Mouse (Mus musculus) myocyte (in vitro differentiated cells): Measurements from ENCODE around the gene Nfya.

Experiments used
- CEBPB ChIP-seq: IDR thresholded peaks from 2 replicates; pipeline ENCODE4 v1.6.1; 2011; ENCODE audit warnings: mild to moderate bottlenecking, moderate library complexity; ENCODE audit not compliant: poor library complexity, insufficient read depth, severe bottlenecking
- E2F4 ChIP-seq: IDR thresholded peaks from one replicate; pipeline ENCODE4 v1.6.1; 2011; ENCODE audit warnings: mild to moderate bottlenecking, control low read depth, moderate library complexity; ENCODE audit not compliant: insufficient read depth
- MAX ChIP-seq: IDR thresholded peaks from one replicate; pipeline ENCODE4 v1.6.1; 2011; ENCODE audit warnings: low read depth, mild to moderate bottlenecking, control low read depth
- MYOD1 ChIP-seq, 3 experiments: IDR thresholded peaks; one replicate each; pipeline ENCODE4 v1.6.1; 2011; ENCODE audit warnings: control low read depth in 2 of 3, low read depth in 2 of 3, mild to moderate bottlenecking in 2 of 3, moderate library complexity in 1 of 3; ENCODE audit not compliant: insufficient read length in 2 of 3, control insufficient read depth in 1 of 3
- POLR2A ChIP-seq: IDR thresholded peaks from one replicate; pipeline ENCODE4 v1.6.1; 2011; ENCODE audit warnings: low read depth, mild to moderate bottlenecking, control low read depth, moderate library complexity; ENCODE audit not compliant: insufficient read length
- POLR2AphosphoS2 ChIP-seq: IDR thresholded peaks from one replicate; pipeline ENCODE4 v1.6.1; 2011; ENCODE audit warnings: low read depth, control low read depth; ENCODE audit not compliant: insufficient read length
- TCF12 ChIP-seq: IDR thresholded peaks from one replicate; pipeline ENCODE4 v1.6.1; 2011; ENCODE audit warnings: mild to moderate bottlenecking, control low read depth; ENCODE audit not compliant: poor library complexity, insufficient read depth, severe bottlenecking
- USF1 ChIP-seq: IDR thresholded peaks from one replicate; pipeline ENCODE4 v1.6.1; 2011; ENCODE audit warnings: low read depth, mild to moderate bottlenecking, control low read depth, moderate library complexity

DNA sequence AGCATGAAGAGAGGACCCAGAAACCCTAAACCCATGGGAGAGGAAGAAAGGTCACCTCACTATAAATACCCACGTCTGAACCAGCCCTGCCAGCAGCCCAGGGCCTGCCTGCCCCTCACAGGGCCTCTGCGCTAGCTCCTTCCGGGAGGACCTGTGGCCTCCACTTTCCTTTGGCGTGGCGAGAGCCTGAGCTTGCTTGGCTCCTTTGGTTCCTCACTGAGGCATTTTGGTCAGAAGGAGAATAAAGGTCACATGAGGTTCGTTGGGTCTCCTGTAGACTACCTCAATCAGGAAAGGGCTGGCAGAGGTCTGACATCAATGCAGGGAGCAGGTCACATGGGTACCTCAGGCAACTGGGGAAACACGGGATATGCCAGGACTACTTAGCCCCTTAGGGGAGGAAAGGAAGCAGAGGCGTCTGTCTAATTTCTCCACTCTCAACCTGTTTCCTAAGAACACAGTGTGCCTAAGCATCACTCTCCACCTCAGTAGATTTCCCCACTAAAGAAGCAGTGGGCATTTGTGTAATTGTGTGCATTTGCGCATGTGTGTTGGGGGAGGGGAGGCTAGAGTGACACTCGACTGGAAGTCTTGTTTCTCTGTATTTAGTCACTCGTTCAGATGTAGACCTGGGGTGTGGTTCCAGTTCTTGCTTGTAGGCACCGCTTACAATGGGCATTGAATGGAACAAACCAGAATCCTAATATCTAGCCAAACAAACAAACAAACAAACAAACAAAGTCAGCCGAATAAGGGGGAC, 17.5 kb upstream of the Nfya start:
- no peak for TF ChIP-seq CEBPB
- TF ChIP-seq MYOD1 (IDR thresholded peaks at IDR 0.05; ENCODE audit: control insufficient read depth in 1 of 3, insufficient read length in 2 of 3, low read depth in 2 of 3): no peak
- no peak for TF ChIP-seq USF1
- no peak for TF ChIP-seq TCF12
- TF ChIP-seq E2F4: no peak
- TF ChIP-seq POLR2A: no peak
- no peak for TF ChIP-seq MAX
- TF ChIP-seq POLR2AphosphoS2: no peak
